Mouse (Mus musculus): ENCODE measurements at regions not wholly inside any gene's neighbourhood (a gene's known extent, or its start where the extent isn't known, plus 50 kb on each side); places are given as distances from the start of the nearest gene placed in this dataset.

- peak overlapping the region; percentile 56 for H3K27ac ChIP-seq (replicated peaks)
- no peaks in the 10 kb centered on the region for H3K36me3 ChIP-seq
- H3K9ac ChIP-seq = peak overlapping the region; percentile 48
- peaks cover 30% of the 10 kb centered on the region for H3K4me1 ChIP-seq
- WGBS = 24% methylated on average over 6 of the region's 6 CpGs
- no peaks in the 10 kb centered on the region for H3K27me3 ChIP-seq (replicated peaks)
- no peak overlapping the region for H3K4me3 ChIP-seq
- H3K9me3 ChIP-seq = no peaks in the 10 kb centered on the region
- no peak overlapping the region for H3K4me2 ChIP-seq
- no peak for ATAC-seq (ENCODE audit: extremely low read depth, insufficient number of reproducible peaks, low FRiP score, low TSS enrichment)
Measured at GRCm38 (mm10) chr15:59154407-59155288, 265.6 kb downstream of the Gm49356 start.

- H3K4me1 ChIP-seq = peaks cover 30% of the 10 kb centered on the region
- H3K4me3 ChIP-seq = no peak overlapping the region
- no peak for ATAC-seq (ENCODE audit: extremely low read depth, insufficient number of reproducible peaks, low FRiP score, low TSS enrichment)
- no peaks in the 10 kb centered on the region for H3K27me3 ChIP-seq (replicated peaks)
- H3K4me2 ChIP-seq = no peak overlapping the region
- H3K9ac ChIP-seq = no peak overlapping the region
- H3K9me3 ChIP-seq = no peaks in the 10 kb centered on the region
- H3K27ac ChIP-seq (replicated peaks) = no peak overlapping the region
- H3K36me3 ChIP-seq = no peaks in the 10 kb centered on the region
Measured at GRCm38 (mm10) chr15:59155289-59155623, 266.2 kb downstream of the Gm49356 start.

GRCm38 (mm10) chr15:59156328-59156727 is 267.2 kb downstream of the Gm49356 start:
- Histone ChIP-seq H3K4me2 (no peak overlapping the region), H3K4me3 (no peak overlapping the region), H3K9me3 (no peaks in the 10 kb centered on the region), H3K4me1 (peaks cover 30% of the 10 kb centered on the region), H3K36me3 (no peaks in the 10 kb centered on the region), H3K27ac (replicated peaks) (no peak overlapping the region), H3K9ac (no peak overlapping the region), H3K27me3 (replicated peaks) (no peaks in the 10 kb centered on the region)
- no peak for ATAC-seq (ENCODE audit: extremely low read depth, insufficient number of reproducible peaks, low FRiP score, low TSS enrichment)
- 84% methylated on average over 7 of the region's 7 CpGs for WGBS

GRCm38 (mm10) chr15:59158760-59159159 is 269.7 kb downstream of the Gm49356 start:
- no peak for ATAC-seq (ENCODE audit: extremely low read depth, insufficient number of reproducible peaks, low FRiP score, low TSS enrichment)
- Histone ChIP-seq H3K4me2 (no peak overlapping the region), H3K4me3 (no peak overlapping the region), H3K4me1 (peaks cover 27% of the 10 kb centered on the region), H3K9me3 (no peaks in the 10 kb centered on the region), H3K36me3 (no peaks in the 10 kb centered on the region), H3K27me3 (replicated peaks) (no peaks in the 10 kb centered on the region), H3K27ac (replicated peaks) (peak overlapping the region; percentile 29; the same call in 1 of the 2 replicates), H3K9ac (no peak overlapping the region)
- 77% methylated on average over 4 of the region's 4 CpGs for WGBS

- H3K4me2 ChIP-seq = no peak overlapping the region
- no peak overlapping the region for H3K4me3 ChIP-seq
- no peaks in the 10 kb centered on the region for H3K36me3 ChIP-seq
- ATAC-seq (ENCODE audit: extremely low read depth, insufficient number of reproducible peaks, low FRiP score, low TSS enrichment) = no peak
- no peak overlapping the region for H3K9ac ChIP-seq
- H3K4me1 ChIP-seq = peaks cover 12% of the 10 kb centered on the region
- H3K27ac ChIP-seq (replicated peaks) = no peak overlapping the region
- H3K9me3 ChIP-seq = no peaks in the 10 kb centered on the region
- no peaks in the 10 kb centered on the region for H3K27me3 ChIP-seq (replicated peaks)
- WGBS = 90% methylated on average over 15 of the region's 17 CpGs
Measured at GRCm38 (mm10) chr15:59160931-59161920, 272.1 kb downstream of the Gm49356 start.

- no peak for ATAC-seq (ENCODE audit: extremely low read depth, insufficient number of reproducible peaks, low FRiP score, low TSS enrichment)
- peaks cover 29% of the 10 kb centered on the region for H3K4me1 ChIP-seq
- no peak overlapping the region for H3K27ac ChIP-seq (replicated peaks)
- peaks cover 8% of the 10 kb centered on the region for H3K9me3 ChIP-seq
- H3K9ac ChIP-seq = no peak overlapping the region
- 84% methylated on average over 8 of the region's 8 CpGs for WGBS
- no peak overlapping the region for H3K4me3 ChIP-seq
- no peaks in the 10 kb centered on the region for H3K27me3 ChIP-seq (replicated peaks)
- H3K36me3 ChIP-seq = no peaks in the 10 kb centered on the region
- H3K4me2 ChIP-seq = no peak overlapping the region
Measured at GRCm38 (mm10) chr15:59167937-59168659, 279.0 kb downstream of the Gm49356 start.

GRCm38 (mm10) chr15:59168660-59169170 is 279.6 kb downstream of the Gm49356 start:
- no peaks in the 10 kb centered on the region for H3K36me3 ChIP-seq
- H3K4me2 ChIP-seq = no peak overlapping the region
- WGBS = 89% methylated on average over 4 of the region's 4 CpGs
- peaks cover 35% of the 10 kb centered on the region for H3K4me1 ChIP-seq
- H3K4me3 ChIP-seq = no peak overlapping the region
- H3K9me3 ChIP-seq = peaks cover 8% of the 10 kb centered on the region
- no peak for ATAC-seq (ENCODE audit: extremely low read depth, insufficient number of reproducible peaks, low FRiP score, low TSS enrichment)
- no peak overlapping the region for H3K9ac ChIP-seq
- H3K27ac ChIP-seq (replicated peaks) = no peak overlapping the region
- H3K27me3 ChIP-seq (replicated peaks) = no peaks in the 10 kb centered on the region

GRCm38 (mm10) chr15:59169237-59169797 is 280.2 kb downstream of the Gm49356 start:
- Histone ChIP-seq H3K4me1 (peaks cover 41% of the 10 kb centered on the region), H3K27ac (replicated peaks) (no peak overlapping the region), H3K9me3 (peaks cover 8% of the 10 kb centered on the region), H3K4me3 (no peak overlapping the region), H3K9ac (no peak overlapping the region), H3K36me3 (no peaks in the 10 kb centered on the region), H3K27me3 (replicated peaks) (no peaks in the 10 kb centered on the region), H3K4me2 (no peak overlapping the region)
- ATAC-seq (ENCODE audit: extremely low read depth, insufficient number of reproducible peaks, low FRiP score, low TSS enrichment) = no peak
- 85% methylated on average over 12 of the region's 12 CpGs for WGBS

- no peak overlapping the region for H3K9ac ChIP-seq
- no peak overlapping the region for H3K4me3 ChIP-seq
- 78% methylated on average over 3 of the region's 3 CpGs for WGBS
- H3K36me3 ChIP-seq = no peaks in the 10 kb centered on the region
- H3K4me1 ChIP-seq = peaks cover 46% of the 10 kb centered on the region
- H3K27ac ChIP-seq (replicated peaks) = no peak overlapping the region
- peaks cover 8% of the 10 kb centered on the region for H3K9me3 ChIP-seq
- H3K27me3 ChIP-seq (replicated peaks) = no peaks in the 10 kb centered on the region
- no peak overlapping the region for H3K4me2 ChIP-seq
- no peak for ATAC-seq (ENCODE audit: extremely low read depth, insufficient number of reproducible peaks, low FRiP score, low TSS enrichment)
Measured at GRCm38 (mm10) chr15:59169831-59170230, 280.7 kb downstream of the Gm49356 start.

- peak overlapping the region; percentile 44 for H3K27ac ChIP-seq (replicated peaks)
- H3K4me3 ChIP-seq = no peak overlapping the region
- peaks cover 8% of the 10 kb centered on the region for H3K9me3 ChIP-seq
- H3K9ac ChIP-seq = peak overlapping the region; percentile 45; the same call in 1 of the 2 replicates
- H3K27me3 ChIP-seq (replicated peaks) = no peaks in the 10 kb centered on the region
- H3K36me3 ChIP-seq = no peaks in the 10 kb centered on the region
- 11% methylated on average over 6 of the region's 6 CpGs for WGBS
- peaks cover 53% of the 10 kb centered on the region for H3K4me1 ChIP-seq
- no peak overlapping the region for H3K4me2 ChIP-seq
- ATAC-seq (ENCODE audit: extremely low read depth, insufficient number of reproducible peaks, low FRiP score, low TSS enrichment) = no peak
Measured at GRCm38 (mm10) chr15:59171120-59171519, 282.0 kb downstream of the Gm49356 start.

Data from heart, embryonic 13.5 days (tissue).